Mouse (Mus musculus): Measurements from ENCODE around the gene Cacna2d2.

DNA sequence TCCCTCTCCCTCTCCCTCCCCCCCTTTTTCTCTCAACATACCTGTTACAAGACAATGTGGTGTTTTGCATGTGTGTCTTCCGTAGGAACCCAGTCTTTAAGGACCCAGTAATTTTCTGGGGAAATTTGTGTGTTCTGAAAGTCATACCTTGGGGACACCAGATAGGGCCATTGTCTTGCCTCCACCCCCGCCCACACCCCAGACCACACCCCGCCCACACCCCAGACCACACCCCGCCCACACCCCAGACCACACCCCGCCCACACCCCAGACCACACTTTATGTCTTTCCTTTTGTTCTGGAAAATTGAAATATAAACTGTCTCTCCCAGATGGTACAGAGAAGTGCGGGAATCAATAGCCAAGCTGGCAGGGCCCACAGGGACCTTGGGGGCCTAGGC, 91.2 kb downstream of the Cacna2d2 start:
- TF ChIP-seq POLR2A (IDR thresholded peaks at IDR 0.05; ENCODE audit: control insufficient read depth, low read depth, low read length) (no peak), CTCF (IDR thresholded peaks at IDR 0.05; ENCODE audit: control insufficient read depth, insufficient read depth, insufficient replicate concordance, low read depth, low read length) (no peak)
